Comparison of ENCODE assay signal across 8 mouse cellular contexts in genomic region chr17:80061783-80062619, GRCm38 (mm10). TPM values are rescaled to one million over a fixed set of nuclear protein-coding genes. Genes with fewer than 3 reads are reported as not detected.
A peak's percentile ranks its signal among the peaks of the same experiment; 100 is the strongest.
DNase-seq lines count a peak whose midpoint lies in the region; ATAC-seq lines count a peak whose summit lies in the region.

Gene Hnrnpll, minus strand, starts transcription at chr17:80062334.

- no peaks in the 10 kb centered on the region for H3K36me3 ChIP-seq in lung, embryonic 16.5 days (ENCODE audit: control insufficient read depth, insufficient read depth, low read length)

- under 1% methylated on average over 90 of the region's 97 CpGs for WGBS in lung, embryonic 16.5 days

- peak within 1 kb of the TSS; percentile 76 for H3K4me2 ChIP-seq in lung, embryonic 16.5 days (ENCODE audit: low read depth, low read length)

- H3K27me3 ChIP-seq in lung, embryonic 16.5 days (ENCODE audit: control insufficient read depth, insufficient read depth, low read depth, low read length), result no peaks in the 10 kb centered on the region

- H3K27ac ChIP-seq in lung, embryonic 16.5 days (ENCODE audit: low read length), result peak within 1 kb of the TSS; percentile 100

- H3K9me3 ChIP-seq in lung, embryonic 16.5 days (ENCODE audit: control insufficient read depth, low read length), result no peaks in the 10 kb centered on the region

- H3K4me3 ChIP-seq in lung, embryonic 16.5 days (ENCODE audit: low read length), result peak within 1 kb of the TSS; percentile 82

- peak; percentile 90 to 93 for ATAC-seq in hematopoietic stem cell, adult 5-6 weeks (replicated peaks in 1 of 2; ENCODE audit: insufficient read depth in 1 of 2, low FRiP score in 2 of 2, low TSS enrichment in 1 of 2, low read depth in 1 of 2, poor library complexity in 2 of 2, severe bottlenecking in 2 of 2)
- ATAC-seq in lung, embryonic 16.5 days (ENCODE audit: low read depth), result peak; percentile 98

- peak; percentile 90 for DNase-seq in MEL-GATA-1-ER (ENCODE audit: extremely low read depth, low read depth)
- peak; percentile 99 for DNase-seq in cerebellum, adult 8-10 months
- DNase-seq in forelimb bud, embryonic 11.5 days (ENCODE audit: low read depth, low spot score), result peak; percentile 98
- DNase-seq in layer of hippocampus, adult 9-10 months (ENCODE audit: low spot score), result peak; percentile 97
- peak; percentile 99 for DNase-seq in ovary, postnatal 10 days (ENCODE audit: low spot score)
- peak; percentile 88 to 92 for DNase-seq in thymus, postnatal 10 days (ENCODE audit: low spot score in 2 of 2)

- H3K4me1 ChIP-seq in lung, embryonic 16.5 days (replicated peaks; ENCODE audit: control insufficient read depth, insufficient read depth, low read length), result peaks cover 13% of the 10 kb centered on the region

- H3K9ac ChIP-seq in lung, embryonic 16.5 days (ENCODE audit: low read length), result peak within 1 kb of the TSS; percentile 96

RNA-seq across cellular contexts. Expression of gene Hnrnpll, which starts in this region (rescaled TPM):
- total RNA-seq in hematopoietic stem cell, adult 5-6 weeks (2017), result 43.3 and 52.2 TPM in 2 replicates
- polyA plus RNA-seq in lung, embryonic 16.5 days (2015; fragmentation: Nextera tagmentation; extraction: Ambion mirVana), result 64.6 and 64.9 TPM in 2 replicates

Comparison
In these comparisons a context has a peak if more than half of its experiments do, and no peak if none do; other contexts are left out.
1. Peak in every context shown above with its lines: DNase-seq, ATAC-seq, H3K4me3 ChIP-seq and H3K27ac ChIP-seq.